Mouse (Mus musculus): ENCODE data around the gene Olfr633.
A peak's percentile ranks its signal among the peaks of the same experiment; 100 is the strongest.
"Not testable (repeated sequence)": the region's sequence is repeated elsewhere in the genome, so short reads cannot be mapped to it uniquely, and the experiment has no call there.

Olfr633 gene

GRCm38 (mm10) chr7:103944137-103944536 lies at the start of gene Olfr633:
Gene Olfr633, plus strand, starts transcription at chr7:103944437.
- DNase-seq (ENCODE audit: low spot score) = no peak

- DNase-seq (ENCODE audit: low spot score) = no peak
Measured at GRCm38 (mm10) chr7:103903187-103903586, 41.0 kb upstream of the Olfr633 start, which contains the start of gene Olfr65. Gene Olfr65, plus strand, starts transcription at chr7:103903487.

- DNase-seq (ENCODE audit: low spot score) = peak; percentile 10
Measured at GRCm38 (mm10) chr7:103910047-103910446, 34.2 kb upstream of the Olfr633 start.

- DNase-seq (ENCODE audit: low spot score) = no peak
Measured at GRCm38 (mm10) chr7:103912969-103913511, 31.2 kb upstream of the Olfr633 start.

GRCm38 (mm10) chr7:103915338-103915737 lies 28.9 kb upstream of the Olfr633 start:
- no peak for DNase-seq (ENCODE audit: low spot score)

GRCm38 (mm10) chr7:103928525-103928924 lies 15.7 kb upstream of the Olfr633 start, which contains the start of gene Olfr631:
Gene Olfr631, plus strand, starts transcription at chr7:103928825.
- DNase-seq (ENCODE audit: low spot score) = no peak

GRCm38 (mm10) chr7:103934264-103934663 lies 10.0 kb upstream of the Olfr633 start, which contains the start of gene Olfr632:
Gene Olfr632, plus strand, starts transcription at chr7:103934347.
- no peak for DNase-seq (ENCODE audit: low spot score)

- peak; percentile 50 for DNase-seq (ENCODE audit: low spot score)
Measured at GRCm38 (mm10) chr7:103942730-103943129, 1.5 kb upstream of the Olfr633 start.

- not testable (repeated sequence) for DNase-seq (ENCODE audit: low spot score)
Measured at GRCm38 (mm10) chr7:103966873-103967272, 22.6 kb downstream of the Olfr633 start.

GRCm38 (mm10) chr7:103970852-103971251 lies 26.6 kb downstream of the Olfr633 start, which contains the start of gene Olfr635:
Gene Olfr635, plus strand, starts transcription at chr7:103971152.
- DNase-seq (ENCODE audit: low spot score) = no peak

- DNase-seq (ENCODE audit: low spot score) = no peak
Measured at GRCm38 (mm10) chr7:103971782-103972181, 27.5 kb downstream of the Olfr633 start.

GRCm38 (mm10) chr7:103998446-103998845 lies 54.2 kb downstream of the Olfr633 start, which contains the start of gene Olfr638:
Gene Olfr638, plus strand, starts transcription at chr7:103998746.
- DNase-seq (ENCODE audit: low spot score) = no peak

Measured in spleen, adult 12 weeks (tissue).